ENCODE assay signal across 8 mouse cellular contexts in genomic region chr19:45017216-45017771, GRCm38 (mm10). TPM values are rescaled to one million over a fixed set of nuclear protein-coding genes. Genes with fewer than 3 reads are reported as not detected.
DNase-seq lines count a peak whose midpoint lies in the region; ATAC-seq and TF ChIP-seq lines count a peak whose summit lies in the region.

No protein-coding gene starts in this region.

- peak; percentile 35 for DNase-seq in CD4-positive helper T cell, adult 2 months (ENCODE audit: low read depth, low spot score)
- DNase-seq in heart, postnatal 25 days (ENCODE audit: low spot score): peak; percentile 81
- DNase-seq in layer of hippocampus, adult 9-11 months: peak; percentile 87
- DNase-seq in retina, adult 2 months (ENCODE audit: low read depth, low spot score): peak; percentile 48
- DNase-seq in urinary bladder, postnatal 25 days (ENCODE audit: low spot score): peak; percentile 75

- H3K4me3 ChIP-seq in bone marrow, adult 2 months (replicated peaks; ENCODE audit: control insufficient read depth, low read depth, low read length): peak overlapping the region; percentile 45
- peak overlapping the region; percentile 72 for H3K4me3 ChIP-seq in forebrain, embryonic 13.5 days
- peak overlapping the region; percentile 74 for H3K4me3 ChIP-seq in lung, embryonic 15.5 days

- peak overlapping the region; percentile 88 for H3K4me2 ChIP-seq in forebrain, embryonic 13.5 days
- H3K4me2 ChIP-seq in lung, embryonic 15.5 days: peak overlapping the region; percentile 79

- 0 out of 2 replicates have a peak, but pooled peaks have one; percentile 8 for TF ChIP-seq CTCF in bone marrow, adult 2 months (IDR thresholded peaks at IDR 0.05; ENCODE audit: control insufficient read depth, insufficient read depth, low read length)

- H3K27ac ChIP-seq in bone marrow, adult 2 months (ENCODE audit: control insufficient read depth, insufficient read depth, low read depth, low read length, poor library complexity): peak overlapping the region; percentile 38; the same call in 1 of the 2 replicates
- peak overlapping the region; percentile 97 for H3K27ac ChIP-seq in forebrain, embryonic 13.5 days
- peak overlapping the region; percentile 99 for H3K27ac ChIP-seq in lung, embryonic 15.5 days

- peak overlapping the region; percentile 91 for H3K9ac ChIP-seq in forebrain, embryonic 13.5 days
- H3K9ac ChIP-seq in lung, embryonic 15.5 days: peak overlapping the region; percentile 89

- H3K36me3 ChIP-seq in forebrain, embryonic 13.5 days (ENCODE audit: poor library complexity, severe bottlenecking): peaks cover 7% of the 10 kb centered on the region; the same call in 1 of the 2 replicates
- peaks cover 10% of the 10 kb centered on the region; the same call in 1 of the 2 replicates for H3K36me3 ChIP-seq in lung, embryonic 15.5 days

- WGBS in bone marrow, adult 2 months: 0% methylated on average over 27 of the region's 27 CpGs
- 0% methylated on average over 12 of the region's 27 CpGs for WGBS in forebrain, embryonic 13.5 days
- under 1% methylated on average over 26 of the region's 27 CpGs for WGBS in lung, embryonic 15.5 days

- intact Hi-C loops in heart, postnatal 25 days (cut with DNase I): no loop called here

- no peaks in the 10 kb centered on the region for H3K27me3 ChIP-seq in forebrain, embryonic 13.5 days
- no peaks in the 10 kb centered on the region for H3K27me3 ChIP-seq in lung, embryonic 15.5 days

- H3K9me3 ChIP-seq in forebrain, embryonic 13.5 days (replicated peaks): no peaks in the 10 kb centered on the region
- no peaks in the 10 kb centered on the region for H3K9me3 ChIP-seq in lung, embryonic 15.5 days

- ATAC-seq in forebrain, embryonic 13.5 days: peak; percentile 64
- peak; percentile 65 for ATAC-seq in lung, embryonic 15.5 days (ENCODE audit: borderline replicate concordance, extremely low read depth, low FRiP score, low TSS enrichment)

- no peak for TF ChIP-seq POLR2A in bone marrow, adult 2 months (IDR thresholded peaks at IDR 0.05; ENCODE audit: borderline replicate concordance, control insufficient read depth, low read depth, low read length)

- peaks cover 2% of the 10 kb centered on the region for H3K4me1 ChIP-seq in bone marrow, adult 2 months (ENCODE audit: control insufficient read depth, insufficient read depth, low read length)
- peaks cover 69% of the 10 kb centered on the region for H3K4me1 ChIP-seq in forebrain, embryonic 13.5 days
- peaks cover 70% of the 10 kb centered on the region for H3K4me1 ChIP-seq in lung, embryonic 15.5 days

RNA-seq across cellular contexts. Expression of gene Lzts2, which starts 3.1 kb away (rescaled TPM):
- polyA plus RNA-seq in bone marrow, adult 2 months (2011; ENCODE audit: insufficient read depth, insufficient read length, low replicate concordance, missing spikeins): 3.1 and 11.2 TPM in 2 replicates
- polyA plus RNA-seq in forebrain, embryonic 13.5 days (2015; fragmentation: Nextera tagmentation; extraction: Ambion mirVana): 24.5 and 24.7 TPM in 2 replicates
- total RNA-seq in heart, postnatal 25 days (2021): 10 to 100 TPM; 52.0 to 69.7 TPM
- 75.9 and 81.8 TPM in 2 replicates for polyA plus RNA-seq in lung, embryonic 15.5 days (2015; fragmentation: Nextera tagmentation; extraction: Ambion mirVana)

RNA-seq across cellular contexts. Expression of gene Mrpl43, which starts 11.1 kb away (rescaled TPM):
- polyA plus RNA-seq in bone marrow, adult 2 months (2011; ENCODE audit: insufficient read depth, insufficient read length, low replicate concordance, missing spikeins): 18.7 and 23.9 TPM in 2 replicates
- polyA plus RNA-seq in forebrain, embryonic 13.5 days (2015; fragmentation: Nextera tagmentation; extraction: Ambion mirVana): 82.2 and 89.7 TPM in 2 replicates
- 10 to 100 TPM; 54.9 to 55.4 TPM for total RNA-seq in heart, postnatal 25 days (2021)
- 70.1 and 70.8 TPM in 2 replicates for polyA plus RNA-seq in lung, embryonic 15.5 days (2015; fragmentation: Nextera tagmentation; extraction: Ambion mirVana)

RNA-seq across cellular contexts. Expression of gene Twnk, which starts 11.8 kb away (rescaled TPM):
- polyA plus RNA-seq in bone marrow, adult 2 months (2011; ENCODE audit: insufficient read depth, insufficient read length, low replicate concordance, missing spikeins): 6.2 and 13.5 TPM in 2 replicates
- polyA plus RNA-seq in forebrain, embryonic 13.5 days (2015; fragmentation: Nextera tagmentation; extraction: Ambion mirVana): 21.1 and 22.2 TPM in 2 replicates
- total RNA-seq in heart, postnatal 25 days (2021): 10 to 100 TPM; 27.4 to 28.4 TPM
- polyA plus RNA-seq in lung, embryonic 15.5 days (2015; fragmentation: Nextera tagmentation; extraction: Ambion mirVana): 17.8 and 20.8 TPM in 2 replicates

RNA-seq across cellular contexts. Expression of gene Pdzd7, which starts 28.2 kb away (rescaled TPM):
- polyA plus RNA-seq in bone marrow, adult 2 months (2011; ENCODE audit: insufficient read depth, insufficient read length, low replicate concordance, missing spikeins): not detected in 2 replicates
- 0.92 and 1.5 TPM in 2 replicates for polyA plus RNA-seq in forebrain, embryonic 13.5 days (2015; fragmentation: Nextera tagmentation; extraction: Ambion mirVana)
- total RNA-seq in heart, postnatal 25 days (2021): under 1 TPM in 1 of 2 experiments, not detected in 1; 0.16 TPM
- 0.30 and 0.34 TPM in 2 replicates for polyA plus RNA-seq in lung, embryonic 15.5 days (2015; fragmentation: Nextera tagmentation; extraction: Ambion mirVana)

RNA-seq across cellular contexts. Expression of gene Sema4g, which starts 28.4 kb away (rescaled TPM):
- 1.2 and 6.5 TPM in 2 replicates for polyA plus RNA-seq in bone marrow, adult 2 months (2011; ENCODE audit: insufficient read depth, insufficient read length, low replicate concordance, missing spikeins)
- 9.7 and 11.7 TPM in 2 replicates for polyA plus RNA-seq in forebrain, embryonic 13.5 days (2015; fragmentation: Nextera tagmentation; extraction: Ambion mirVana)
- total RNA-seq in heart, postnatal 25 days (2021): under 1 TPM; 0.26 to 0.39 TPM
- polyA plus RNA-seq in lung, embryonic 15.5 days (2015; fragmentation: Nextera tagmentation; extraction: Ambion mirVana): 1.3 and 1.7 TPM in 2 replicates

Comparison
In these comparisons a context has a peak if more than half of its experiments do, and no peak if none do; other contexts are left out.
1. Peak in every context shown above with its lines: DNase-seq, ATAC-seq, H3K4me3 ChIP-seq and H3K27ac ChIP-seq.
2. DNase-seq: peak in every context shown above with its lines; median percentile 87 in layer of hippocampus, adult 9-11 months; 81 in heart, postnatal 25 days; 75 in urinary bladder, postnatal 25 days; 48 in retina, adult 2 months; 35 in CD4-positive helper T cell, adult 2 months.
3. H3K27ac ChIP-seq: peak in every context shown above with its lines; median percentile 99 in lung, embryonic 15.5 days; 97 in forebrain, embryonic 13.5 days; 38 in bone marrow, adult 2 months.